Mouse (Mus musculus) spleen, adult 2 months (tissue): ENCODE results near the gene Gstp3.

Experiments used
- CTCF ChIP-seq: fragments of 200-500 bp; IDR thresholded peaks from 2 replicates; pipeline ENCODE4 v1.5.1; 2011; ENCODE audit warnings: mild to moderate bottlenecking, inconsistent platforms; ENCODE audit not compliant: insufficient read depth, insufficient read length, insufficient replicate concordance; ENCODE audit errors: extremely low read depth
- POLR2A ChIP-seq: fragments of 200-500 bp; IDR thresholded peaks from 2 replicates; pipeline ENCODE4 v1.6.1; 2011; ENCODE audit warnings: low read depth, low read length, inconsistent platforms

GRCm38 (mm10) chr19:4013066-4013465 is 46.3 kb downstream of the Gstp3 start:
- TF ChIP-seq CTCF = no peak
- TF ChIP-seq POLR2A = no peak
